Mouse (Mus musculus): ENCODE measurements around the gene Pde6h.

GRCm38 (mm10) chr6:136927626-136928025 is 4.0 kb downstream of the Pde6h start:
- TF ChIP-seq CTCF (IDR thresholded peaks at IDR 0.05; ENCODE audit: low read depth, low read length) (no peak), POLR2A (IDR thresholded peaks at IDR 0.05; ENCODE audit: extremely low read depth, insufficient read depth, low read length) (no peak)

All from liver, adult 2 months (tissue).